Mouse (Mus musculus) pancreas, adult 10 weeks (tissue): ENCODE data around the gene Gprc6a. TPM values are rescaled to one million over a fixed set of nuclear protein-coding genes. Genes with fewer than 3 reads are reported as not detected.

Experiments used
- polyA plus RNA-seq: library from polyadenylated mRNA; stranded (reverse); fragments of 350-450 nt; fragmentation: Illumina TruSeq; extraction: RNeasy Lipid Tissue Mini Kit (QIAGEN cat#74804); gene quantifications from one replicate; pipeline ENCODE4 v1.2.3, GENCODE M21; 2015; ENCODE audit warnings: low read depth, low replicate concordance; ENCODE audit not compliant: insufficient read depth

Gprc6a gene
- not detected for polyA plus RNA-seq

DNA sequence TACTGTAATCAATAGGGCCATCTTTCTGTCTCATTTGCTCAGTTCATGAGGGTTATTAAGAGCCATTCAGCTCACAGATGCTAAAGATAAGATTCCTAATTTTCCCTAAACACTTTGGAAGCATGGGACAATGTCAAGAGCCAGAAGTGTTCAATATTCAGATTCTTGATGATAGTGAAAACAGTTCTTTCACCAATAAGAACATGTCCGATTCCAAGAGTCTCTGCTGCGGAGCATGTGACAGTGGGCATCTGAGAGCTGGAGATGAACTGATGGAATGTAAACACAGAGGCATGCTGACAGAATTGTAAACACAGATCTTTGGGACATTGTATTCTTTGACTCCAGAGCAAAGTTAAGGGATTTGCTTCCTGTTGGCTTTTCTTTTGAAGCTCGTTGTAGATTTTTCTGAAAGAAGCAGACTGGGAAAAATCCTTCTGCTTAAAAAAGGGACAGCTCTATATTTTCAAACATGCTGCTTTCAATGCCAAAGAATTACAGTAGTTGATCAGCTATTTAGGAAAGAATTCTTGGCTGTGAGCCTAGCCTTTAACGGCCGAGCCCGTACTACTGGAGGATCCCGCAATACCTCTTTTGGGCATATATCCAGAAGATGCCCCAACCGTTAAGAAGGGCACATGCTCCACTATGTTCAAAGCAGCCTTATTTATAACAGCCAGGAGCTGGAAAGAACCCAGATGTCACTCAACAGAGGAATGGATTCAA is at the start of gene Gprc6a:
Gene Gprc6a (minus strand): TSS at position 51 of the 726 bp plus-strand sequence.

GRCm38 (mm10) chr10:51677548-51678250 is 46.4 kb upstream of the Gprc6a start, which contains the start of gene Rfx6:
Gene Rfx6 (plus strand): TSS chr10:51677756.

GRCm38 (mm10) chr10:51590139-51590574 is 41.1 kb downstream of the Gprc6a start, which contains the start of gene Fam162b:
Gene Fam162b (minus strand): TSS chr10:51590517.

Other genes starting within 250 kb of the Gprc6a start
- 1.1 TPM for gene Gm49339, start 150.8 kb downstream of the Gprc6a start, polyA plus RNA-seq
- 5.9 TPM for gene Lilr4b, start 150.8 kb downstream of the Gprc6a start, polyA plus RNA-seq
- 5.4 TPM for gene Lilrb4a, start 140.5 kb downstream of the Gprc6a start, polyA plus RNA-seq
- gene Fam162b, start 40.9 kb downstream of the Gprc6a start, polyA plus RNA-seq = not detected
- 4.8 TPM for gene Rfx6, start 46.3 kb upstream of the Gprc6a start, polyA plus RNA-seq